Mouse (Mus musculus) lung, postnatal 0 days (tissue): ENCODE measurements around the gene Gm5767. TPM values are rescaled to one million over a fixed set of nuclear protein-coding genes. Genes with fewer than 3 reads are reported as not detected.
"Not testable (repeated sequence)": the region's sequence is repeated elsewhere in the genome, so short reads cannot be mapped to it uniquely, and the experiment has no call there.

Source experiments
- ATAC-seq: fragments of 200-750 bp; cut with Nextera tagmentation; 2 replicates; pipeline ENCODE4 v1.8.0; 2017; ENCODE audit warnings: moderate library complexity
- DNase-seq: peaks from one replicate; pipeline ENCODE4 v3.0.0-alpha.2; 2016; ENCODE audit warnings: low spot score
- H3K27ac ChIP-seq: fragments of 300-500 bp; sonication (generic); 2 replicates; pipeline ENCODE4 v1.5.1; 2014; ENCODE audit warnings: antibody characterized with exemption, mild to moderate bottlenecking, low read length, mixed read lengths
- H3K27me3 ChIP-seq: fragments of 300-500 bp; sonication (generic); replicated peaks from 2 replicates; pipeline ENCODE4 v1.6.1; 2014; ENCODE audit warnings: low read length, mixed read lengths; ENCODE audit not compliant: insufficient read depth
- H3K36me3 ChIP-seq: fragments of 300-500 bp; sonication (generic); 2 replicates; pipeline ENCODE4 v1.6.1; 2014; ENCODE audit warnings: low read length, mixed read lengths; ENCODE audit not compliant: insufficient read depth
- H3K4me1 ChIP-seq: fragments of 300-500 bp; sonication (generic); 2 replicates; pipeline ENCODE4 v1.6.1; 2014; ENCODE audit warnings: antibody characterized with exemption, low read depth, low read length, mixed read lengths; ENCODE audit not compliant: insufficient read depth
- H3K4me2 ChIP-seq: fragments of 300-500 bp; sonication (generic); replicated peaks from 2 replicates; pipeline ENCODE4 v1.6.1; 2014; ENCODE audit warnings: low read depth, mild to moderate bottlenecking, low read length, moderate library complexity, mixed read lengths
- H3K4me3 ChIP-seq: fragments of 300-500 bp; sonication (generic); 2 replicates; pipeline ENCODE4 v1.5.1; 2014; ENCODE audit warnings: low read depth, low read length
- H3K9ac ChIP-seq: fragments of 300-500 bp; sonication (generic); replicated peaks from 2 replicates; pipeline ENCODE4 v1.6.1; 2014; ENCODE audit warnings: low read depth, mild to moderate bottlenecking
- H3K9me3 ChIP-seq: fragments of 300-500 bp; sonication (generic); 2 replicates; pipeline ENCODE4 v1.6.1; 2016; ENCODE audit warnings: low read length, mixed read lengths
- CTCF ChIP-seq: IDR thresholded peaks from 2 replicates; pipeline ENCODE4 v1.5.1; 2016; ENCODE audit warnings: antibody characterized with exemption, mild to moderate bottlenecking
- EP300 ChIP-seq: IDR thresholded peaks from 2 replicates; pipeline ENCODE4 v1.6.1; 2016; ENCODE audit warnings: antibody characterized with exemption, mild to moderate bottlenecking, control low read depth
- WGBS: fragments of 180-500 bp; shearing (Covaris S2); extraction: QIAGEN DNeasy Blood & Tissue Kit; methylation state at CpG from one replicate; pipeline ENCODE4 v1.1.7; 2014; 5-methylcytosine and 5-hydroxymethylcytosine counted together
- polyA plus RNA-seq: library from polyadenylated mRNA; unstranded; fragments of >200 nt; fragmentation: Nextera tagmentation; extraction: Ambion mirVana; gene quantifications from 2 replicates; pipeline ENCODE4 v1.2.1, GENCODE M21; 2015

The Gm5767 gene
- polyA plus RNA-seq, 1 experiment from 2014 or later = not detected

- H3K4me2 ChIP-seq = no peak overlapping the region
- no peak overlapping the region for H3K4me3 ChIP-seq
- WGBS = 88% methylated on average over 5 of the region's 5 CpGs
- no peak overlapping the region for H3K27ac ChIP-seq
- DNase-seq (no peak), ATAC-seq (no peak)
- H3K9ac ChIP-seq = no peak overlapping the region
- TF ChIP-seq CTCF (no peak), EP300 (no peak)
- H3K9me3 ChIP-seq = no peaks in the 10 kb centered on the region
- no peaks in the 10 kb centered on the region; the same call in 1 of the 2 replicates for H3K4me1 ChIP-seq
- H3K27me3 ChIP-seq = no peaks in the 10 kb centered on the region
- no peaks in the 10 kb centered on the region for H3K36me3 ChIP-seq
Observed at GRCm38 (mm10) chr16:8728111-8728748, 47.7 kb downstream of the Gm5767 start.

- H3K4me2 ChIP-seq = no peak overlapping the region
- H3K36me3 ChIP-seq = no peaks in the 10 kb centered on the region
- no peak overlapping the region for H3K27ac ChIP-seq
- no peak for TF ChIP-seq EP300
- TF ChIP-seq CTCF = no peak
- DNase-seq = no peak
- H3K9ac ChIP-seq = no peak overlapping the region
- no peak overlapping the region for H3K4me3 ChIP-seq
- ATAC-seq = no peak
- peaks cover 18% of the 10 kb centered on the region; the same call in 1 of the 2 replicates for H3K4me1 ChIP-seq
- no peaks in the 10 kb centered on the region for H3K9me3 ChIP-seq
- 56% methylated on average over 7 of the region's 7 CpGs for WGBS
- no peaks in the 10 kb centered on the region for H3K27me3 ChIP-seq
Observed at GRCm38 (mm10) chr16:8731630-8732029, 51.1 kb downstream of the Gm5767 start.

GRCm38 (mm10) chr16:8732450-8732849 lies 51.9 kb downstream of the Gm5767 start:
- WGBS = 83% methylated on average over 3 of the region's 4 CpGs
- not testable (repeated sequence) for H3K4me3 ChIP-seq
- peaks cover 18% of the 10 kb centered on the region; the same call in 1 of the 2 replicates for H3K4me1 ChIP-seq

More at GRCm38 (mm10) chr16:8732450-8732849, 51.9 kb downstream of the Gm5767 start:
- H3K9me3 ChIP-seq, H3K9ac ChIP-seq, DNase-seq, H3K27me3 ChIP-seq, ATAC-seq, H3K4me2 ChIP-seq, H3K36me3 ChIP-seq, H3K27ac ChIP-seq: not testable (repeated sequence)

Other genes with a start within 250 kb of the Gm5767 start
- 8.6 and 11.5 TPM in 2 replicates for gene Mettl22, start 210.0 kb upstream of the Gm5767 start, polyA plus RNA-seq
- gene Abat, start 167.3 kb upstream of the Gm5767 start, polyA plus RNA-seq = 4.2 and 5.2 TPM in 2 replicates
- 38.0 and 40.2 TPM in 2 replicates for gene Pmm2, start 43.1 kb upstream of the Gm5767 start, polyA plus RNA-seq
- 8.2 and 8.7 TPM in 2 replicates for gene Tmem186, start 43.1 kb upstream of the Gm5767 start, polyA plus RNA-seq
- gene Carhsp1, start 8.6 kb upstream of the Gm5767 start, polyA plus RNA-seq = 86.9 and 97.1 TPM in 2 replicates
- 16.5 and 17.6 TPM in 2 replicates for gene Usp7, start 111.5 kb downstream of the Gm5767 start, polyA plus RNA-seq
- 19.7 and 20.3 TPM in 2 replicates for gene 1810013L24Rik, start 149.3 kb downstream of the Gm5767 start, polyA plus RNA-seq